In genomic region chr6:50255356-50255755, GRCm38 (mm10) we compare ENCODE assay signal across 14 mouse cellular contexts. TPM values are rescaled to one million over a fixed set of nuclear protein-coding genes. Genes with fewer than 3 reads are reported as not detected.
DNase-seq lines count a peak whose midpoint lies in the region; ATAC-seq and TF ChIP-seq lines count a peak whose summit lies in the region.
"Had no signal": no experiment of that assay in that cellular context is flagged by ENCODE, and none has a peak within 500 bp of the region (broad histone marks: within the 10 kb centered on the region; RNA-seq: fewer than 3 reads in every experiment).

No protein-coding gene starts in this region.

- H3K79me3 ChIP-seq in C2C12 (ENCODE audit: low read depth): peaks cover 72% of the 10 kb centered on the region

- TF ChIP-seq POLR2A in heart, adult 2 months (IDR thresholded peaks at IDR 0.05; ENCODE audit: insufficient read depth, low read depth, low read length): no peak
- no peak for TF ChIP-seq POLR2A in kidney, adult 2 months (IDR thresholded peaks at IDR 0.05; ENCODE audit: low read depth, low read length)

- H3K9me3 ChIP-seq in intestine, postnatal 0 days (ENCODE audit: control insufficient read depth): no peaks in the 10 kb centered on the region
- no peaks in the 10 kb centered on the region for H3K9me3 ChIP-seq in kidney, embryonic 16.5 days (ENCODE audit: low read length)
- H3K9me3 ChIP-seq: forebrain, embryonic 13.5 days; limb, embryonic 13.5 days; liver, embryonic 15.5 days; midbrain, embryonic 15.5 days had no signal

- no peak overlapping the region for H3K27ac ChIP-seq in heart, adult 2 months
- H3K27ac ChIP-seq in kidney, adult 2 months (ENCODE audit: insufficient read depth, low read depth, low read length): peak overlapping the region; percentile 66; the same call in 1 of the 2 replicates
- no peak overlapping the region for H3K27ac ChIP-seq in intestine, postnatal 0 days (ENCODE audit: low read depth, low read length)
- H3K27ac ChIP-seq in kidney, embryonic 16.5 days (ENCODE audit: low read length): no peak overlapping the region
- H3K27ac ChIP-seq: forebrain, embryonic 13.5 days; limb, embryonic 13.5 days; liver, embryonic 15.5 days; midbrain, embryonic 15.5 days had no signal

- intact Hi-C loops in heart, adult 2 months (cut with DNase I): no loop called here

- peaks cover 2% of the 10 kb centered on the region; the same call in 1 of the 2 replicates for H3K4me1 ChIP-seq in heart, adult 2 months (ENCODE audit: control insufficient read depth, insufficient read depth, low read length)
- peaks cover 11% of the 10 kb centered on the region; the same call in 1 of the 2 replicates for H3K4me1 ChIP-seq in kidney, adult 2 months (ENCODE audit: control insufficient read depth, insufficient read depth, low read length)
- 0 out of 2 replicates have a peak, but pooled peaks cover 4% of the 10 kb centered on the region for H3K4me1 ChIP-seq in intestine, postnatal 0 days (replicated peaks; ENCODE audit: control insufficient read depth, insufficient read depth, low read length)
- no peaks in the 10 kb centered on the region for H3K4me1 ChIP-seq in kidney, embryonic 16.5 days (ENCODE audit: insufficient read depth, low read length)
- H3K4me1 ChIP-seq: limb, embryonic 13.5 days had no signal

- no peaks in the 10 kb centered on the region for H3K79me2 ChIP-seq in heart, adult 2 months (replicated peaks; ENCODE audit: control insufficient read depth, insufficient read depth, low read length)
- peaks cover 86% of the 10 kb centered on the region for H3K79me2 ChIP-seq in C2C12 (ENCODE audit: control insufficient read depth, insufficient read depth)

- peak; percentile 90 for DNase-seq in heart, adult 11 months
- DNase-seq in heart, adult 2 months: no peak
- no peak for DNase-seq in kidney, adult 2 months
- no peak for DNase-seq in kidney, adult 18-20 months
- no peak for DNase-seq in spleen, postnatal 14 days (ENCODE audit: low spot score in 2 of 2)
- DNase-seq: B cell, adult 2 months; cerebellum, adult 11 months had no signal

- WGBS in heart, adult 2 months: 59% methylated on average over 5 of the region's 5 CpGs
- 70% methylated on average over 5 of the region's 5 CpGs for WGBS in kidney, adult 2 months
- 61% methylated on average over 5 of the region's 5 CpGs for WGBS in intestine, postnatal 0 days
- WGBS in kidney, embryonic 16.5 days: 68% methylated on average over 5 of the region's 5 CpGs

- peak overlapping the region; percentile 32; the same call in 1 of the 2 replicates for H3K4me2 ChIP-seq in intestine, postnatal 0 days (replicated peaks; ENCODE audit: low read depth)
- no peak overlapping the region for H3K4me2 ChIP-seq in kidney, embryonic 16.5 days (replicated peaks; ENCODE audit: low read depth, low read length)
- H3K4me2 ChIP-seq: forebrain, embryonic 13.5 days; limb, embryonic 13.5 days; midbrain, embryonic 15.5 days had no signal

- H3K36me3 ChIP-seq in heart, adult 2 months (ENCODE audit: control insufficient read depth, insufficient read depth, low read length): no peaks in the 10 kb centered on the region
- no peaks in the 10 kb centered on the region for H3K36me3 ChIP-seq in kidney, adult 2 months (ENCODE audit: control insufficient read depth, insufficient read depth, low read length)
- peaks cover 15% of the 10 kb centered on the region for H3K36me3 ChIP-seq in C2C12 (ENCODE audit: control insufficient read depth, insufficient read depth)
- no peaks in the 10 kb centered on the region for H3K36me3 ChIP-seq in intestine, postnatal 0 days (ENCODE audit: control insufficient read depth, insufficient read depth)
- H3K36me3 ChIP-seq in kidney, embryonic 16.5 days (ENCODE audit: insufficient read depth, low read length): no peaks in the 10 kb centered on the region
- H3K36me3 ChIP-seq: limb, embryonic 13.5 days; liver, embryonic 15.5 days; midbrain, embryonic 15.5 days had no signal

- no peak for ATAC-seq in intestine, postnatal 0 days
- ATAC-seq in kidney, embryonic 16.5 days (ENCODE audit: low FRiP score, low TSS enrichment): no peak
- ATAC-seq: forebrain, embryonic 13.5 days; midbrain, embryonic 15.5 days had no signal

- no peaks in the 10 kb centered on the region for H3K27me3 ChIP-seq in heart, adult 2 months (ENCODE audit: control insufficient read depth, insufficient read depth, low read length)
- no peaks in the 10 kb centered on the region for H3K27me3 ChIP-seq in kidney, adult 2 months (replicated peaks; ENCODE audit: control insufficient read depth, insufficient read depth, low read length)
- H3K27me3 ChIP-seq in C2C12 (ENCODE audit: control insufficient read depth, insufficient read depth, insufficient read length): no peaks in the 10 kb centered on the region
- H3K27me3 ChIP-seq in intestine, postnatal 0 days (replicated peaks; ENCODE audit: control insufficient read depth, insufficient read depth, low read length): no peaks in the 10 kb centered on the region
- H3K27me3 ChIP-seq in kidney, embryonic 16.5 days (ENCODE audit: insufficient read depth, low read length): no peaks in the 10 kb centered on the region
- H3K27me3 ChIP-seq: forebrain, embryonic 13.5 days; limb, embryonic 13.5 days; liver, embryonic 15.5 days; midbrain, embryonic 15.5 days had no signal

- H3ac ChIP-seq in C2C12 (ENCODE audit: control insufficient read depth, insufficient read length, low read depth): peak overlapping the region; percentile 68

- TF ChIP-seq CTCF in heart, adult 2 months (IDR thresholded peaks at IDR 0.05): no peak
- TF ChIP-seq CTCF in kidney, adult 2 months (conservative IDR thresholded peaks at IDR 0.05; ENCODE audit: insufficient read depth, insufficient read length, low read depth, low read length): no peak
- no peak for TF ChIP-seq CTCF in C2C12 (IDR thresholded peaks at IDR 0.05; ENCODE audit: control insufficient read depth, insufficient read depth, insufficient read length)
- TF ChIP-seq CTCF in intestine, postnatal 0 days (IDR thresholded peaks at IDR 0.05; ENCODE audit: low read depth): no peak

- no peak overlapping the region for H3K4me3 ChIP-seq in heart, adult 2 months
- no peak overlapping the region for H3K4me3 ChIP-seq in kidney, adult 2 months (ENCODE audit: insufficient read depth, low read depth, low read length)
- no peak overlapping the region for H3K4me3 ChIP-seq in C2C12 (ENCODE audit: insufficient read depth, poor library complexity, severe bottlenecking)
- no peak overlapping the region for H3K4me3 ChIP-seq in intestine, postnatal 0 days (ENCODE audit: low read depth, low read length)
- H3K4me3 ChIP-seq in kidney, embryonic 16.5 days (ENCODE audit: low read length): no peak overlapping the region
- H3K4me3 ChIP-seq: forebrain, embryonic 13.5 days; limb, embryonic 13.5 days; liver, embryonic 15.5 days; midbrain, embryonic 15.5 days had no signal

- TF ChIP-seq EP300 in heart, adult 2 months (IDR thresholded peaks at IDR 0.05; ENCODE audit: insufficient read depth, low read depth, low read length): no peak

- no peak overlapping the region for H3K9ac ChIP-seq in heart, adult 2 months (ENCODE audit: low read depth, low read length)
- H3K9ac ChIP-seq in intestine, postnatal 0 days (ENCODE audit: low read depth, low read length): no peak overlapping the region
- H3K9ac ChIP-seq in kidney, embryonic 16.5 days (replicated peaks; ENCODE audit: low read length): no peak overlapping the region
- H3K9ac ChIP-seq: forebrain, embryonic 13.5 days; limb, embryonic 13.5 days; liver, embryonic 15.5 days; midbrain, embryonic 15.5 days had no signal

TF ChIP-seq in C2C12, 6 proteins besides CTCF, POLR2A, EP300 and RAD21:
- no peak for TF ChIP-seq USF1 (IDR thresholded peaks at IDR 0.05; ENCODE audit: low read depth)
- no peak for TF ChIP-seq MYOD1 (IDR thresholded peaks at IDR 0.05; ENCODE audit: control insufficient read depth, insufficient read length, low read depth)
- TF ChIP-seq FOSL1 (IDR thresholded peaks at IDR 0.05; ENCODE audit: insufficient read depth, low read length, poor library complexity, severe bottlenecking): no peak
- TF ChIP-seq MAX (IDR thresholded peaks at IDR 0.05): no peak
- no peak for TF ChIP-seq MYOG (IDR thresholded peaks at IDR 0.05; ENCODE audit: control insufficient read depth, extremely low read depth, insufficient read length)
- no peak for TF ChIP-seq CEBPB (IDR thresholded peaks at IDR 0.05; ENCODE audit: low read depth)

RNA-seq across cellular contexts. Expression of gene Gsdme, which starts 8.3 kb away (rescaled TPM):
- total RNA-seq in heart, adult 2 months (2021): under 1 TPM; 0.29 to 0.32 TPM
- 0.41 and 0.56 TPM in 2 replicates for polyA plus RNA-seq in heart, adult 2 months (2012; rRNA removed)
- polyA plus RNA-seq in kidney, adult 2 months (2012; rRNA removed): 4.5 and 5.4 TPM in 2 replicates
- polyA plus RNA-seq in C2C12 (2012; fragmentation: generic; extraction: Trizol): 22.3 TPM
- 25.6 and 27.0 TPM in 2 replicates for polyA plus RNA-seq in intestine, postnatal 0 days (2015; fragmentation: Nextera tagmentation; extraction: Ambion mirVana)
- 55.3 and 58.0 TPM in 2 replicates for polyA plus RNA-seq in kidney, embryonic 16.5 days (2015; fragmentation: Nextera tagmentation; extraction: Ambion mirVana)
